Mouse (Mus musculus) left cerebral cortex, postnatal 4 days (tissue): ENCODE data around the gene Catsperg1. TPM values are rescaled to one million over a fixed set of nuclear protein-coding genes. Genes with fewer than 3 reads are reported as not detected.

Experiments
- DNase-seq: peaks from one replicate; pipeline ENCODE4 v3.0.0-alpha.2; 2022
- intact Hi-C: fragments of 180-260 bp; cut with DNase I; formaldehyde crosslinking; loops from one replicate; pipeline ENCODE4 v1.15.1; 2025
- total RNA-seq, 2 experiments: library from RNA; stranded (reverse); gene quantifications; 2 replicates each; pipeline ENCODE4 v1.2.3; 2021

Gene Catsperg1
- total RNA-seq, 2 experiments from 2014 or later: 6.0 to 6.2 TPM

- intact Hi-C loops: loop anchor here (5.0 kb wide), 1 partner anchor 130 kb away; the partner anchor contains the start of gene Dpf1
- DNase-seq: no peak
Observed at GRCm38 (mm10) chr7:29172390-29173016, 41.3 kb downstream of the Catsperg1 start.

GRCm38 (mm10) chr7:29171562-29172097 lies 42.2 kb downstream of the Catsperg1 start:
- intact Hi-C loops: loop anchor here (5.0 kb wide), 1 partner anchor 131 kb away; the partner anchor contains the start of gene Dpf1
- no peak for DNase-seq

DNA sequence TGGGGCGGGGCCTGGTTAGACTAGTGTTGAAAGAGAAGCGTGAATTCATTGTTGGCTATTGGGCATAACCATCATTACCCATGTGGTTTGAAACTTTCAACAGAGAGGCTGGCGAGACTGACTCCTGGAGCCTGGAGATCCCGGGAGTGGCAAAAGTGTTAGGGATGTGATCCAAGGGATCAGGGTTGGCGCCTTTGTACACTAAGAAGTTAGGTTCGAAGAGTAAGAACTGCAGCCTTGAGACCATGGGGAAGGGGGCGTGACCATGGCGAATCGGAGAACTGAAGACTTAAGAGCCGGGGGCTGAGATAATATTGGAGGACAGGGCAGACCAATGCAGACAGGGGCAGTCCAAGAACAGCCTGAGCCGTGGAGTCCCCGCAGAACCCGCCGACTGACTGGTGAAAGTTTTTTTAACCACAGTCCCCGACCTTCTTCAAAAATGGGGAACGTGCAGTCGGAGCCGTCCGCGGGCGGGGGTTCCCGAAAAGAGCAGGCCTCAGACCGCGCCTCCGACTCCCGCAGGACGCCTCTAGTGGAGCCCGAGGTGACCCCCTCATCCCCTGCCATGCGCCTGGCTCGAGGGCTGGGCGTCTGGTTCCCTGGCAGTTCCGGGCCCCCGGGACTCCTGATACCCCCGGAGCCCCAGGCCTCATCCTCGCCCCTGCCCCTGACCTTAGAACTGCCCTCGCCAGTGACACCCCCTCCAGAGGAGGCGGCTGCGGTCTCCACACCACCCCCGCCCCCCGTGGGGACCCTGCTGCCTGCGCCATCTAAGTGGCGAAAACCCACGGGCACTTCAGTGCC lies 42.9 kb downstream of the Catsperg1 start:
- intact Hi-C loops: loop anchor here (5.0 kb wide), 1 partner anchor 131 kb away; the partner anchor contains the start of gene Dpf1
- peak; percentile 39 for DNase-seq

- DNase-seq: peak; percentile 61
- intact Hi-C loops: loop anchor here (5.0 kb wide), 1 partner anchor 132 kb away; the partner anchor contains the start of gene Dpf1
Observed at GRCm38 (mm10) chr7:29170066-29170754, 43.6 kb downstream of the Catsperg1 start, which contains the start of the genes Ggn and Spred3. Ggn (plus strand) TSS chr7:29170210. Spred3 (minus strand) TSS chr7:29170411.

GRCm38 (mm10) chr7:29169231-29170065 lies 44.4 kb downstream of the Catsperg1 start:
- intact Hi-C loops: loop anchor here (5.0 to 10.0 kb wide), 2 partner anchors 105 to 133 kb away; partner anchors contain the start of gene Dpf1
- peak; percentile 92 for DNase-seq

DNA sequence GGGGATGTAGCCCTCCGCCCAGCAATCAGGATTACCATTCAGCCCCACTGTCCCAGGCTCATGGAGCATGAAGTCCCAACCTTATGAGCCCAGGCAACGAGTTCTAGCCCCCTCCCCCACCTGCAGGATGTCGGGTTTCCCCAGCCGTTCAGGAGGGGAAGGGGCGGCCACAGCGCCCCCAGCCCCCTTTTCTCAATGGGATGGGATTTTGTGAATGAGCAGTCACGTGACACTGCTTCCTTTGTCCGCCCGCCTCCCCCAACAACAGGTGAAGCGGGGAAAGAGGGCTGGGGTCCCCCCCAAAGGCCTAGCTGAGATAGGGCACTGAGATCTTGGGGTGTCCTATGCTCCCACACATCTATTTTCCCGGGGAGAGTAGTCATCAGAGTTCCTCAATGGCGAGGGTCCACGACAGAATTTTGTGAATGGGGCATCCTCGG lies 45.0 kb downstream of the Catsperg1 start:
- intact Hi-C loops: loop anchor here (10.0 kb wide), 1 partner anchor 104 kb away; no protein-coding TSS in a partner anchor
- DNase-seq: peak; percentile 61

DNA sequence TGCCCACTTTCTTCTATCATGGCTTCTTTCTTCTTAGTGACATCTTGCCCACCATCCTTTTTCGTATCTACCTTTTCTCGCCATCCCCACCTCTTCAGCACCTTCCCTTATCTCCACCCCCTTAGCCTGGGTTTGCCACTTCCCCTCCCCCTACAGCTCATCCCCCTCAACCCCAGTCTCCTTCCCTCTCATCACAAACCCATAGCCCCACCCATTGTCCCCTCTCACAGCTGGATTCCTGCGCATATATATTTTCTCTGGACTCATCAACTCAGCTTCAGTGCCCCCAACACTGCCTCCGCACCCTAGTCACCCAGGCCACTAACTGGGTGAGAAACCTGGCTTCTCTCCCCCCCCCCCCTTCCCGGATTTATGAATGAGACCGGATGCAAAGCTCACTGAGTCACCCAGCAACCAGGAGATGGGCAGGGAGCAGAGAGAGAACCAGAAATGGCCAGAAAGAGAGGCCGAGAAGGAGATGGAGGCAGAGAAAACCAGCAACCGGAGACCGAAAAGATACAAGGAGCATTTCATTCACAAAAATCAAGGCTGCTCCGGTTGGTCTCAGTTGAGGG lies 45.6 kb downstream of the Catsperg1 start:
- DNase-seq: no peak
- intact Hi-C loops: loop anchor here (10.0 kb wide), 1 partner anchor 103 kb away; no protein-coding TSS in a partner anchor

- no peak for DNase-seq
- intact Hi-C loops: loop anchor here (10.0 kb wide), 1 partner anchor 103 kb away; no protein-coding TSS in a partner anchor
Observed at GRCm38 (mm10) chr7:29167656-29168055, 46.2 kb downstream of the Catsperg1 start.

- no peak for DNase-seq
- intact Hi-C loops: loop anchor here (10.0 kb wide), 1 partner anchor 98 kb away; no protein-coding TSS in a partner anchor
Observed at GRCm38 (mm10) chr7:29162750-29163525, 50.9 kb downstream of the Catsperg1 start.

DNA sequence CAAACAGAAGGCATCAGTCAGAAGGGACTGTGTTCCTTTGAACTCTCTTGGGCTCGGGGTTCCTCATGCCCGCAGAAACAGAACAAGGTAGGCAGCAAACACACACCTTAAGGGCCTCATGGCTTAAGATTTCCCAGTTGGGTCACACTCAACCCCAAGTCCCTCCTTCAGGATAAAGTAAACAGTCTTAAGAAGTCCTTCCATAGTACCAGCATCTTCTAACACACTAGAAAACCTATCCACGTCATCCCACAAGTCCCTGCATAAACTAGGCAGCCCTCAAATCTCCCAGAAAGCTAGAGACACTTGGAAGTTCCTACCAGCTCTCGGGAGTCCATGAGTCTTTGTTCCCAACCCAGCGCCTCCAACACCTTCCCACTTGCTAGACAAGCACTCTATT lies 51.5 kb downstream of the Catsperg1 start:
- DNase-seq: no peak
- intact Hi-C loops: loop anchor here (10.0 kb wide), 1 partner anchor 97 kb away; no protein-coding TSS in a partner anchor

GRCm38 (mm10) chr7:29158264-29158663 lies 55.6 kb downstream of the Catsperg1 start:
- DNase-seq: no peak
- intact Hi-C loops: no loop called here

DNA sequence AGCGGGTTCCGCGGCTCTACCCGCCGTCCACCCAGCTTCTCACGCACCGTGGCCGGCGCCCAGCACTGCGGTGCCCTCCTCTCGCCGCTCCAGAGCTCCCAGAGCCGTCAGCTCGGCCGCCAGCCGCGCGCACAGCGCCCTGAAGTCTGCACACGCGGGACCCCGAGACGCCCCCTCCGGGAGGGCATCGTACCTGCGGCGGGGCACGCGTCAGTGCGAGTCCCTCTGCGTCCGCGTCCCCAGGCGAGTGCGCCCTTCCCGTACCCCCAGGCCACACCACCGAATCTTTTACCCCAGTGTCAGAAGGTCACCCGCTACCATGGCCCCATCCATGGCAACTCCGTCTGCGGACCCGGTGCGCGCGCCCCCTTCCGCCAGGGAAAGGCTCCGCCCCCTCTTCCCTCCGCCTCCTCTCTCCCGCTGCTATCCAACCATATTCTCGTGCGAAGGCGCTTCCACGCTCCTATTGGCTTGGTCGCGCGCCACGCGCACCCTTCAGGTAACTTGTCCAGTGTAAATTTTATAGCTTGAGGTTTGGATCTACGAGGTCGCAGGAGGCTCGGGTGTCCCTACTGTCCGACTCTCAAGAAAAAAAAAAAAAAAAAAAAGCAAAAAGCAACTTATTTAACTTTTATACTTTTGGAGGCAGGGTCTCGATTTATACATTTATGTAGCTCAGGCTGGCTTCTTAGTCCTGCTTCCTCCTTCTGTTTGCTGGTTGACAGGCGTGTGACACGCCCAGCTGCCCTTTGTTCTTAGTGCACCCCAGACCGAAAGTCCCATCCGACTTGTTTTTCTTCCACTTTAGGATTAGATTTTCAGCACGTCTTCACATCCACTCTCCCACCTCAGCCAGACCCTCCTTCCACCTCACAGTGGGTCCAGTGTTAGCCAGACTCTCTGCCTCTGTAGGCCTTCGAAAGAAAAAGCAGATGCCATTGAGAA lies 57.7 kb downstream of the Catsperg1 start, which contains the start of gene Fam98c:
Fam98c (minus strand) TSS at position 397 of the 945 bp plus-strand sequence.
- intact Hi-C loops: no loop called here
- peak; percentile 85 for DNase-seq

DNA sequence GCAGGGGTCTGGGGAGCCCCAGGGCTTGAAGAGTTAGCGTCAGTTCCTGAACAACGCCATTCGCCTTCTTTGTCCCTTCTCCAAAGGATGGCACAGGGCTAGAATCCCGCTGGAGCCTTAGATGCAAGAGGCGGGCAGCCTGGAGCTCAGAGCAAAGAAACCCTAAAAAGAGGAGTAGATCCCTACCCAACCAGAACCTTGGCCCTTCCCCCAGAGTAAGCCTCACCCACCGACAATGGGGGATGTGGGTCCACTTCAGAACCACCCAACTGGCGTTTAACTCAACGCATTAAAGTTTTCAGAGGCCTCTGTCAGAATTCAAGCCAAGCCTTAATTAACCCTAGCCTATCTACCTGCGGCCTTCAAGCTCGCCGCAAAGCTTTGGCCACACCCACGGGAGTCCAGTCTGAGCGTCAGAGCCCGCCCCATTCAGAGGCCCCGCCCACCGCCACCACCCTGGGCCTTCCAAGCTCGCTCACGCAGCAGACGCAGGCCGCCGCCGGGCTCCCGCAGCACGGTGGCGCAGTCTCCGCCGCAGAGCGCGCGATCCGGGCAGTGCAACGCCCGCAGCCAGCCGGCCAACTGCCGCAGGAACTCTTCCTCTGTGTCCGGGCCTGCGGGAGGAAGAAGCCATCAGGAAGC lies 58.5 kb downstream of the Catsperg1 start:
- intact Hi-C loops: no loop called here

GRCm38 (mm10) chr7:29154018-29154720 lies 59.7 kb downstream of the Catsperg1 start:
- DNase-seq: no peak
- intact Hi-C loops: no loop called here

More for the DNA sequence above, 58.5 kb downstream of the Catsperg1 start:
- DNase-seq: peak; percentile 90

- DNase-seq: no peak
- intact Hi-C loops: no loop called here
Observed at GRCm38 (mm10) chr7:29151486-29151885, 62.3 kb downstream of the Catsperg1 start.

GRCm38 (mm10) chr7:29148771-29149170 lies 65.1 kb downstream of the Catsperg1 start:
- intact Hi-C loops: no loop called here
- no peak for DNase-seq
